Mouse (Mus musculus): Measurements from ENCODE around the gene Nos1ap. TPM values are rescaled to one million over a fixed set of nuclear protein-coding genes. Genes with fewer than 3 reads are reported as not detected.

Nos1ap gene
- polyA plus RNA-seq, 1 experiment from 2014 or later, result 6.0 TPM

GRCm38 (mm10) chr1:170255560-170255910 is 334.1 kb downstream of the Nos1ap start:
- peak overlapping the region; percentile 70 for H3K4me3 ChIP-seq (ENCODE audit: low read depth, low read length)
- peak overlapping the region; percentile 76 for H3K4me2 ChIP-seq (ENCODE audit: low read depth, low read length)
- H3K4me1 ChIP-seq (ENCODE audit: insufficient read depth), result 0 out of 2 replicates have a peak, but pooled peaks cover 2% of the 10 kb centered on the region
- DNase-seq (peak; percentile 86), ATAC-seq (peak; percentile 100)
- H3K9me3 ChIP-seq (ENCODE audit: low read length), result no peaks in the 10 kb centered on the region
- TF ChIP-seq EP300 (IDR thresholded peaks at IDR 0.05; ENCODE audit: low read depth), result no peak
- TF ChIP-seq CTCF (IDR thresholded peaks at IDR 0.05; ENCODE audit: low read depth), result no peak
- H3K27ac ChIP-seq (ENCODE audit: low read depth), result peak overlapping the region; percentile 45
- 10% methylated on average over 22 of the region's 32 CpGs for WGBS (ENCODE audit: insufficient replicate concordance)
- H3K36me3 ChIP-seq (replicated peaks; ENCODE audit: insufficient read depth, low read length), result no peaks in the 10 kb centered on the region
- H3K27me3 ChIP-seq (ENCODE audit: insufficient read depth, low read length), result no peaks in the 10 kb centered on the region
- peak overlapping the region; percentile 70 for H3K9ac ChIP-seq (replicated peaks)

- peak; percentile 76 for ATAC-seq
- TF ChIP-seq CTCF (IDR thresholded peaks at IDR 0.05; ENCODE audit: low read depth) (no peak), EP300 (IDR thresholded peaks at IDR 0.05; ENCODE audit: low read depth) (no peak)
- H3K4me3 ChIP-seq (ENCODE audit: low read depth, low read length), result peak overlapping the region; percentile 70
- H3K9ac ChIP-seq (replicated peaks), result peak overlapping the region; percentile 70
- H3K4me1 ChIP-seq (ENCODE audit: insufficient read depth), result 0 out of 2 replicates have a peak, but pooled peaks cover 2% of the 10 kb centered on the region
- peak overlapping the region; percentile 45 for H3K27ac ChIP-seq (ENCODE audit: low read depth)
- no peaks in the 10 kb centered on the region for H3K36me3 ChIP-seq (replicated peaks; ENCODE audit: insufficient read depth, low read length)
- no peak for DNase-seq
- WGBS (ENCODE audit: insufficient replicate concordance), result 23% methylated on average over 30 of the region's 30 CpGs
- no peaks in the 10 kb centered on the region for H3K9me3 ChIP-seq (ENCODE audit: low read length)
- H3K4me2 ChIP-seq (ENCODE audit: low read depth, low read length), result peak overlapping the region; percentile 76
- no peaks in the 10 kb centered on the region for H3K27me3 ChIP-seq (ENCODE audit: insufficient read depth, low read length)
Measured at GRCm38 (mm10) chr1:170254893-170255559, 334.6 kb downstream of the Nos1ap start.

Other genes with a start within 250 kb of the Nos1ap start
- 2.3 and 2.9 TPM in 2 replicates for gene Olfml2b, start 54.7 kb upstream of the Nos1ap start, polyA plus RNA-seq (2015; fragmentation: Nextera tagmentation; extraction: Ambion mirVana)

All from liver, postnatal 0 days (tissue).